Mouse (Mus musculus) midbrain, postnatal 0 days (tissue): Measurements from ENCODE around the gene Gpr26. TPM values are rescaled to one million over a fixed set of nuclear protein-coding genes. Genes with fewer than 3 reads are reported as not detected.

Source experiments
- ATAC-seq: fragments of 200-750 bp; cut with Nextera tagmentation; 2 replicates; pipeline ENCODE4 v1.8.0; 2017; ENCODE audit warnings: moderate number of reproducible peaks, mild to moderate bottlenecking, moderate TSS enrichment, moderate library complexity; ENCODE audit not compliant: low FRiP score
- DNase-seq: peaks from one replicate; pipeline ENCODE4 v3.0.0-alpha.2; 2015; ENCODE audit warnings: low spot score
- H3K27ac ChIP-seq: fragments of 300-500 bp; sonication (generic); 2 replicates; pipeline ENCODE4 v1.5.1; 2014; ENCODE audit warnings: low read depth, mild to moderate bottlenecking, low read length, mixed read lengths
- H3K27me3 ChIP-seq: fragments of 300-500 bp; sonication (generic); 2 replicates; pipeline ENCODE4 v1.6.1; 2014; ENCODE audit warnings: low read length, control low read depth, mixed read lengths; ENCODE audit not compliant: insufficient read depth
- H3K36me3 ChIP-seq: fragments of 300-500 bp; sonication (generic); 2 replicates; pipeline ENCODE4 v1.6.1; 2014; ENCODE audit warnings: low read length, control low read depth, mixed read lengths; ENCODE audit not compliant: insufficient read depth
- H3K4me1 ChIP-seq: fragments of 300-500 bp; sonication (generic); 2 replicates; pipeline ENCODE4 v1.6.1; 2014; ENCODE audit warnings: mild to moderate bottlenecking, control low read depth, antibody characterized with exemption, low read length, mixed read lengths; ENCODE audit not compliant: insufficient read depth
- H3K4me2 ChIP-seq: fragments of 300-500 bp; sonication (generic); 2 replicates; pipeline ENCODE4 v1.6.1; 2014; ENCODE audit warnings: low read depth, mild to moderate bottlenecking, low read length, mixed read lengths; ENCODE audit not compliant: poor library complexity, severe bottlenecking
- H3K4me3 ChIP-seq: fragments of 300-500 bp; sonication (generic); 2 replicates; pipeline ENCODE4 v1.5.1; 2014; ENCODE audit warnings: low read depth, mild to moderate bottlenecking, low read length, moderate library complexity
- H3K9ac ChIP-seq: fragments of 300-500 bp; sonication (generic); replicated peaks from 2 replicates; pipeline ENCODE4 v1.6.1; 2014; ENCODE audit warnings: mild to moderate bottlenecking, low read length, moderate library complexity, mixed read lengths; ENCODE audit not compliant: poor library complexity, severe bottlenecking
- H3K9me3 ChIP-seq: fragments of 300-500 bp; sonication (generic); 2 replicates; pipeline ENCODE4 v1.6.1; 2016; ENCODE audit warnings: low read length, control low read depth
- CTCF ChIP-seq: IDR thresholded peaks from 2 replicates; pipeline ENCODE4 v1.5.1; 2016; ENCODE audit warnings: antibody characterized with exemption, mild to moderate bottlenecking
- WGBS: fragments of 180-500 bp; shearing (Covaris S2); extraction: QIAGEN DNeasy Blood & Tissue Kit; methylation state at CpG from one replicate; pipeline ENCODE4 v1.1.7; 2014; 5-methylcytosine and 5-hydroxymethylcytosine counted together
- polyA plus RNA-seq: library from polyadenylated mRNA; unstranded; fragments of >200 nt; fragmentation: Nextera tagmentation; extraction: Ambion mirVana; gene quantifications from 2 replicates; pipeline ENCODE4 v1.2.1, GENCODE M21; 2015
- total RNA-seq: library from RNA; depleted of rRNA; stranded (reverse); fragments of >200 nt; gene quantifications from 2 replicates; pipeline ENCODE4 v1.2.3, GENCODE M21; 2014

Gene Gpr26
- total and polyA plus RNA-seq, 2 experiments from 2014 or later = 2.7 to 28.9 TPM

DNA sequence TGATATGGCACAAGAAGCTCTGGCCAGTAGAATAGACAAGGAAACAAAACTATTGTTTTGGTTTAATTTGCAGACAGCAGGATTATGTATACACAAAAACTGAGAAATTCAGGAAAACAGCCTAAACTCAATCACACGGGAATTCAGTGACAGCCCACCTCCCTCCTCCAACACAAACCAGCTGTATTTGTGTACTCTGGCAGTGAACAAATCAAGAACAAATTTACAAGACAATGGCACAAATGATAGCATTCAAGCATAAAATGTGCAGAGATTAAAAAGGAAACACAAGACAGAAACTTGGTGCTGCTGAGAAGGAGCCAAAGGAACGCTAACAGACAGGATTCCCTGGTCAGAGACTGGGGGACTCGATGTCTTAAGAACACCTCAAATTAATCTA lies 12.9 kb upstream of the Gpr26 start:
- Histone ChIP-seq H3K27ac (no peak overlapping the region), H3K4me3 (no peak overlapping the region), H3K27me3 (no peaks in the 10 kb centered on the region), H3K4me2 (no peak overlapping the region), H3K9me3 (no peaks in the 10 kb centered on the region), H3K9ac (no peak overlapping the region), H3K4me1 (no peaks in the 10 kb centered on the region), H3K36me3 (no peaks in the 10 kb centered on the region)
- TF ChIP-seq CTCF = no peak
- WGBS = 47% methylated on average over 3 of the region's 3 CpGs
- ATAC-seq (no peak), DNase-seq (no peak)

GRCm38 (mm10) chr7:131958705-131959104 lies 7.6 kb upstream of the Gpr26 start:
- Histone ChIP-seq H3K4me2 (no peak overlapping the region), H3K4me3 (no peak overlapping the region), H3K27ac (no peak overlapping the region), H3K27me3 (no peaks in the 10 kb centered on the region), H3K36me3 (no peaks in the 10 kb centered on the region), H3K9ac (no peak overlapping the region), H3K4me1 (peaks cover 3% of the 10 kb centered on the region; the same call in 1 of the 2 replicates), H3K9me3 (no peaks in the 10 kb centered on the region)
- WGBS = 70% methylated on average over 1 of the region's 1 CpGs
- ATAC-seq (no peak), DNase-seq (no peak)
- TF ChIP-seq CTCF = no peak

- no peak overlapping the region for H3K4me2 ChIP-seq
- H3K9ac ChIP-seq = no peak overlapping the region
- no peaks in the 10 kb centered on the region for H3K36me3 ChIP-seq
- no peak for ATAC-seq
- H3K4me3 ChIP-seq = no peak overlapping the region
- H3K9me3 ChIP-seq = no peaks in the 10 kb centered on the region
- no peaks in the 10 kb centered on the region for H3K27me3 ChIP-seq
- DNase-seq = no peak
- peaks cover 10% of the 10 kb centered on the region; the same call in 1 of the 2 replicates for H3K4me1 ChIP-seq
- no peak for TF ChIP-seq CTCF
- 35% methylated on average over 6 of the region's 6 CpGs for WGBS
- no peak overlapping the region for H3K27ac ChIP-seq
Observed at GRCm38 (mm10) chr7:131960551-131960950, 5.7 kb upstream of the Gpr26 start.

- ATAC-seq = peak; percentile 68
- Histone ChIP-seq H3K27me3 (no peaks in the 10 kb centered on the region), H3K9ac (peak overlapping the region; percentile 81), H3K36me3 (no peaks in the 10 kb centered on the region), H3K4me1 (peaks cover 23% of the 10 kb centered on the region), H3K4me3 (peak overlapping the region; percentile 67), H3K27ac (peak overlapping the region; percentile 89), H3K9me3 (no peaks in the 10 kb centered on the region), H3K4me2 (peak overlapping the region; percentile 83)
- peak; percentile 43 for TF ChIP-seq CTCF
- peak; percentile 44 for DNase-seq
- 3% methylated on average over 53 of the region's 57 CpGs for WGBS
Observed at GRCm38 (mm10) chr7:131966916-131967494, 745 bp downstream of the Gpr26 start.

GRCm38 (mm10) chr7:131970255-131970654 lies 4.0 kb downstream of the Gpr26 start:
- Histone ChIP-seq H3K4me2 (peak overlapping the region; percentile 83), H3K4me1 (peaks cover 16% of the 10 kb centered on the region), H3K27me3 (no peaks in the 10 kb centered on the region), H3K4me3 (peak overlapping the region; percentile 67), H3K9ac (0 out of 2 replicates have a peak overlapping the region, but pooled peaks have one; percentile 36), H3K9me3 (no peaks in the 10 kb centered on the region), H3K36me3 (0 out of 2 replicates have a peak, but pooled peaks cover 4% of the 10 kb centered on the region), H3K27ac (no peak overlapping the region)
- ATAC-seq = no peak
- DNase-seq = no peak
- 54% methylated on average over 3 of the region's 3 CpGs for WGBS
- TF ChIP-seq CTCF = no peak

GRCm38 (mm10) chr7:131975867-131976266 lies 9.6 kb downstream of the Gpr26 start:
- no peak overlapping the region for H3K27ac ChIP-seq
- DNase-seq (no peak), ATAC-seq (no peak)
- no peaks in the 10 kb centered on the region for H3K9me3 ChIP-seq
- H3K9ac ChIP-seq = no peak overlapping the region
- no peak for TF ChIP-seq CTCF
- H3K36me3 ChIP-seq = peaks cover 13% of the 10 kb centered on the region; the same call in 1 of the 2 replicates
- H3K4me1 ChIP-seq = no peaks in the 10 kb centered on the region; the same call in 1 of the 2 replicates
- 48% methylated on average over 6 of the region's 6 CpGs for WGBS
- no peak overlapping the region for H3K4me2 ChIP-seq
- H3K27me3 ChIP-seq = no peaks in the 10 kb centered on the region
- no peak overlapping the region for H3K4me3 ChIP-seq
